Mouse (Mus musculus) spleen, adult 2 months (tissue): ENCODE measurements around the gene Rora.

Experiments used
- CTCF ChIP-seq: fragments of 200-500 bp; IDR thresholded peaks from 2 replicates; pipeline ENCODE4 v1.5.1; 2011; ENCODE audit warnings: mild to moderate bottlenecking, inconsistent platforms; ENCODE audit not compliant: insufficient read depth, insufficient read length, insufficient replicate concordance; ENCODE audit errors: extremely low read depth
- POLR2A ChIP-seq: fragments of 200-500 bp; IDR thresholded peaks from 2 replicates; pipeline ENCODE4 v1.6.1; 2011; ENCODE audit warnings: low read depth, low read length, inconsistent platforms

- TF ChIP-seq POLR2A, result no peak
- TF ChIP-seq CTCF, result no peak
Observed at GRCm38 (mm10) chr9:69304991-69305390, 651.4 kb downstream of the Rora start.
